Mouse (Mus musculus) neutrophil, adult 5-6 weeks (primary cell): ENCODE measurements at regions not wholly inside any gene's neighbourhood (a gene's known extent, or its start where the extent isn't known, plus 50 kb on each side); places are given as distances from the start of the nearest gene placed in this dataset.

Source experiments
- ATAC-seq: fragments of 151-379, 151-347 bp; 2 replicates; pipeline ENCODE4 v1.8.0; 2017; ENCODE audit warnings: mild to moderate bottlenecking, moderate TSS enrichment; ENCODE audit not compliant: insufficient number of reproducible peaks, poor library complexity, low FRiP score, severe bottlenecking; ENCODE audit errors: extremely low read depth

DNA sequence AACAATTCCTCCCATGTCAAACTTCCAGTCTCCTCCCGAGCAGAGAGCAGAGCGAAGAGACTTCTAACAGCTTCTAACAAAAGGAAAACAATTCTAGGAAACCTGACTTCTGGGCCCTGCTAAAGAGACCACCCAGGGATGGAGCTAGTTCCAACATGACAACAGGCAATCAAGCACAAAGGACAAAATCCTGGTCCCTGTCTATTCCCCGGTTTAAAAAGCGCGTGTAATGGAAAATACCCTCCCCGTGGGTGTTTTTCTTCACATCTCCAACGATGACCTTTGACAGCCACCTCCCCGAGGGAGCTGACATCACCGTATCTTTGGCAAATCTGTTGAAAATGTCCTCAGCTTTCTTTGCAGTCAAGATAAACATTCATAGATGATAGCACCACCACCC lies 256.9 kb upstream of the Jmjd1c start:
- ATAC-seq: no peak

DNA sequence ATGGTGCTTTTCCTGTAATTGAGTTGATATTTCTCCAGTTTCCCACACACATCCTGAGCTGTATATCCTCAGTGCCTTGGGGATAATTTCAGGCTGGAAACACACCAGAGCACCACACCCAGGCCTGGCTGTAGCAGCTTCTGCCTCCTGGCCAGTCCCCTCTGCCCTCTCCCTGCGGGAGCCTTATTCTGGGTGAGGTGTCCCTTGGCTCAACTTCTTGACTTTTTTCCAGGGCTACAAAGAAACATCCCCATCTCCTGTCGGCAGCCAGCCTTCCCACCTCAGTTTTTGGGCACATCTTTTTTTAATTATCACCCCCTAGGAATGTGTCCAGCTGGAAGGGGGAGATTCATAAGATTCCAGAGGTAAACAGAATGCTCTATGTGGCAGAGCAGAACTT lies 252.7 kb upstream of the Jmjd1c start:
- no peak for ATAC-seq

- ATAC-seq: no peak
These were observed 247.1 kb upstream of the Jmjd1c start for GRCm38 (mm10) chr10:66848778-66849177.

- no peak for ATAC-seq
These were observed 246.2 kb upstream of the Jmjd1c start for GRCm38 (mm10) chr10:66849681-66850080.

DNA sequence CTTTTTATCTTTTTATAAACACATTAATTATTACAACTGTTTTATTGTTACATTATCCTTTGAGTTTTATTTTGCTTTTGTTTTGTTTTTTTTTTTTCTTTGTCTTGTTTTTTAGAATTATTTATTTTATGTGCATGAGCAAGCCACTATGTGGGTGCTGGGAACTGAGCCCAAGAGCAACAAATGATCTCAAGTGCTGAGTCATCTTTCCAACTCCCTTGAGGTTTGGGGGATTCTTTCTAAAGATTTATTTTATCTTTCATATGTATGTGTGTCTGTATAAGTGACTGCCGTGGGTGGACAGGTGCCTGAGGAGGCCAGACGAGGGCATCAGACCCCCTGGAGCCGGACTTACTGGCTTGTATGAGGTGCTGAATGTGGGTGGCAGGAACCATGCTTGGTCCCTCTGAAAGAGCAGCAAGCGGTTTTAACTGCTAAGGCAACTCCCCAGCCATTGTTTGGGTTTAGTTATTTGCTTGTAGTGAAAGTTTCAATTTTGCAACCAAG lies 244.9 kb upstream of the Jmjd1c start:
- ATAC-seq: no peak

DNA sequence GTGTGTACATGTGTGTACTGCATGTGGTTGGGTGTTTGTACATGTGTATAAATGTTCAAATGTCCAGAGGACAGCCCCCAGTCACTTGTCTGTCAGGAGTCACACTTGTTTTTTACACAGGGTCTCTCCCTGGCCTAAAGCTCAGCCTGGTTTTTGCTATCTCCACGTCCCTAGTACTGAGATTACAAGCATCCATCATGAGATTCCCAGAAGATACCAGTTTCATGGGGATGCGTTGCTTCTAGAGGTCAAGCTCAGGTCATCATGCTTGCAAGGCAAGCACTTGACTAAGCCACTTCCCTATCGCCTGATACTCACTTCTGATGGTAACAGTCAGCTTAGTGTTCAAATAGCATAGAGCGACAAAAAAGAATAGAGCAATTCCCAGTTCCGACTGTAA lies 244.1 kb upstream of the Jmjd1c start:
- no peak for ATAC-seq

DNA sequence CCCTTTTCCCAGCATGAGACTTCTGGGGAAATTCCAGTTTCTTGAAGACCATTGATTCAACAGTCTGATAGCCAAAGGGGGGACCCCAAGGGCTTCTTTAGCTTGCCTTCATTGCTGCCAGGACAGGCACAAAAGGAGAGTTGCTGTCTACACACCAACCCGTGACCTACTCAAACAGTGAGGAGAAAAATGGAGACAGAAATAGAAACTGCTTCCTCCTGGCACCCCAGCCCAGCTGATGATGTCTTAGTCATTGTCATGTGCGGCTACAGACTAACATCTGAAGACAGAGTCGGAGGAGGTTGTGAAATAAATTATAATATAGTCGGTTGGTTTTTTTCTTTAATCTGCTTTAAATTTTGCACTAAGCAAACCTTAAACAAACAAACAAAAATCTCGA lies 243.2 kb upstream of the Jmjd1c start:
- ATAC-seq: no peak

GRCm38 (mm10) chr10:66853258-66853657 lies 242.7 kb upstream of the Jmjd1c start:
- peak; percentile 82 for ATAC-seq

- ATAC-seq: no peak
These were observed 241.0 kb upstream of the Jmjd1c start for GRCm38 (mm10) chr10:66854895-66855294.

DNA sequence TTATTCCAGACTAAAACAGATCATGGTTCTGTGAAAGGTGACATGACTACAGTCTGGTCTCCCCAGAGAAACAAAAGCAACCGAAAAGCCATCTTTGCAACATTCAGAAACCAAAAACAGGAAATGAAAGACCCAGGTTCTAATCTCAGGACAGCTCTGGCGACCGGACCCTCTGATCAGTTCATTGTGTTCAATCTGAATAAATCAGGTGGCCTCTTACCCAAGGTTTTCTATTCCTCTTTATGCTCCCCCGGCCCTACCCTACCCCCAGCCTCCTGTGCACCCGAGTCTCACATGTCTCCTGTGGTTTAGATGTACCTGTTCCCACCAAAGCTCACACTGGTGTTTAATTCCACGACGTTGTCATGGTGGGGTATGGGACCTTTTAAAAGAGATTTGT lies 238.6 kb upstream of the Jmjd1c start:
- no peak for ATAC-seq

GRCm38 (mm10) chr10:66861421-66861820 lies 234.5 kb upstream of the Jmjd1c start:
- no peak for ATAC-seq

- ATAC-seq: peak; percentile 60
These were observed 231.6 kb upstream of the Jmjd1c start for GRCm38 (mm10) chr10:66864161-66864862.

DNA sequence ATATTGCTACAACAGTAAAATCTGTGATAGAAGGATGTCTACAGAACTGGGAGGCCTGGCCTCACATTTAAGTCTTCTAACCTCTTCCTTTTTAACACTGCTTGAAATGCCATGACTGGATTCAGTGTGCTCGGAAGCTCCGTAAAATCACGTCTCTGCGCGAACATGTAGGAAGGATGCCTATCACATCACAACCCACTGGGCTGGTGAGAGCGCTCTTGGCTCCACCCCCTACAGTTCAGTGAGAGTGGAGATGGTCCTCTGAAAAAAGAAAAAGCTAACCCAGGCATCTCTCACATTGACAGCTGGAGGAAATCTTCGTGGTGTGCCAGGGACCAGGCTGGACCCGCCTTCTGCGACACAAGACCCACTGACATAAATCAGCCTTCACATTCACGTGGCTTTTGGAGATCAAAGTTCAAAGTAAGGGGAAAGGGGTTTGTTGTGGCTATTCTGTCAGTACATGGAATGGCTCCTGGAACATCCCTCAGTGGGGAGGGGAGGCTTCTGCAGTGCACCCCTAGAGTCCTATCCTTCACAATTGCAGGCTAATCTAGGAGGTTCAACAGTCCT lies 230.8 kb upstream of the Jmjd1c start:
- no peak for ATAC-seq

DNA sequence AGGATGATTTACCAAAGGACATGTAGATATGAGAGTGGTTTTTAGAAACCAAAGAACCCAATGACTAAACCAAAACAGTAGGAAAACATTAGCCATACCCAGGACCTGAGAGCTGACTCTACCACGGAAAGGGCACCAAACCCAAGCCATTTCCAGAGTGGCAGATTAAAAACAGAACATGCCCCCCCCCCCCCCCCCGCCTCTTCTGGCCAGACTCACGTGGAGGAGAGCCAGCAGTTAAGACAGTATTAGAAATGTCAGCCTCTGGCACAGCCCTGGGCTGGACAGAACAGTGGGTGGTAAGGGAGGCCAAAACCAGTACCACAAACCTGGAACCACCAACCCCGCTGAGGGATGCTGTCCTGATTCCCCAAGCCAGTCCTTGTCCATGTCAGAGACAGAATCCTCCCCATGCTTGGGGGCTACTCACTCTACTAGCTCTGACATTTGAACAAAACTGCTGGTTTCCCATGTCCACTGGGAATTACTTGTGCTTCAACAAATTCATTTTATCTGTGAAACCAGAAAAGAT lies 224.7 kb upstream of the Jmjd1c start:
- ATAC-seq: no peak

DNA sequence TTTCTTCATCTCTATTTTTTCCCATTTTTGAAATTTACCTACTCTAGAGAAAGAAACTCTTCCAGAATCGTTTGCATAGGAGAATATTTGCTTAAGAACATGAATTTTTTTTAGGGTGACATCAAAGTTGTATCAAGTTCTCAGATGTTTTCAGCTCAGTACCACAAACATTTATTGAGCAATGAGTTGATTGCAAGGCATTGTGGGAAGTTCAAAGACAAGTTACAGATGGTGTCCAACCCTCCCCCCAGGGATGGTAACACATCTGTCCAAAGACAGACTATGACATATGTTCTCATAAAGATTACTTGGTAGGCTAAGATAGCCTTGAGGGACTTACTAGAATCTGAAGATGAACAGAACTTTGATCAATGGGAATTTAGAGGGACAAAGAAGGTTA lies 224.3 kb upstream of the Jmjd1c start:
- ATAC-seq: no peak

DNA sequence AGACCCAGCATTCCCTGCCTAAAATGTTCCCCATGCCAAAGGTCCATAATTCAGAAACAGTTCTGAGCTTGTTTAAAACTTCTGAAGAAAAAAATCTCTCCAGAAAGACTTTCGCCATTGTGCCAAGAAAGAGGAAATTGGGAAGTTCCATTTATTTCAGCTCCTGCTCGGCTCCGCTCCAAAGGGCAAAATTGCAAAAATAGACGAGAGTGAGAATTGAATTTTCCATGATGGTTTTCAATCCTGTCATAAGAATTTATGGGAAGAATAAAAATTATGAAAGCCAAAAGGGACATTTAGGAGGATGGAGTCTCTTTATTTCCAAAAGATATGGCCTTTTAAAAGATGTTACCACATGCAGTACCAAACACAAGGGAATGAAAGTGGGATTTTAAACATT lies 222.5 kb upstream of the Jmjd1c start:
- no peak for ATAC-seq

GRCm38 (mm10) chr10:66879071-66879470 lies 216.9 kb upstream of the Jmjd1c start:
- ATAC-seq: no peak

GRCm38 (mm10) chr10:66882825-66883224 lies 213.1 kb upstream of the Jmjd1c start:
- ATAC-seq: no peak

GRCm38 (mm10) chr10:66885575-66885974 lies 210.3 kb upstream of the Jmjd1c start:
- no peak for ATAC-seq

DNA sequence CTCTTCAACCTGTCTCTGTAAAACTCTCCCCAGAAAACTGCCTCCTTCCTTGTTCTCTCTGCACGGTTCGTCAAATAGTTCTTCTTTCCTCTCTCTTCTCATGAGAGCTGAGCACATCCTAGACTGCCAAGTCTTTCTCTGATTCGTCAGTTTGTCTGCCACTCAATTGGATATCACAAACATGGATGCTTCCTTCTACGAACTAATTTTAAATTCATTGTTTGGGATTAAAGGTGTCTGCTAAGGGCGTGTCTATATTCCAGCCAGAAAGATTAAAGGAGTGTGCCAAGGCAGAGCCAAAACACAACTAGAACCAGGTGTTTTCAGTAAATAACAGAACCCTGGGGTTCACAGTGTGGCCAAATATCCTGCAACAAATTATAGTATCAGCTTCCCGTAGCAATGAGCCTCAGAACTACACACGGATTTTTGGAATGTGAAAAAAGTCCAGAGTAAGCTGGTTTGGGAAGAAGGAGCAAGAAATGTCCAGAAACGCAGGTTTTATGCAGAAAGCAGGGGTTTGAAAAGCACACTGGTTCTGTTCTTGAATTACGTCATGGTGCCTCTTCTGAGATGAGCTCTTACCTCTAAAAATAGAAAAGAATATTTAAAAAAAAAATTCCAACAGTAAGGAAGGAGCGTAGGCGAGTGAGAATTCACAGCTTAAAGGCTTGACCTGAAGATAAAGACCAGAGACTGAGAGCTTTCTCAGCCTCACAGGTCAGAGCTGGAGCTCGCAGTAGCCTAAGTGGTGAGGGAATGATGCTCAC lies 206.0 kb upstream of the Jmjd1c start:
- ATAC-seq: no peak
